Mouse (Mus musculus) megakaryocyte, embryonic 14.5 days (primary cell): Measurements from ENCODE around the gene Gm12355.

ENCODE experiments used
- FLI1 ChIP-seq: IDR thresholded peaks from 2 replicates; pipeline ENCODE4 v1.6.1; 2012; ENCODE audit warnings: low read length, inconsistent platforms, mixed read lengths
- GATA1 ChIP-seq: IDR thresholded peaks from 3 replicates; pipeline ENCODE4 v1.6.1; 2012; ENCODE audit warnings: mixed read lengths, low read length, inconsistent platforms, borderline replicate concordance

GRCm38 (mm10) chr11:98625611-98626410 lies at the start of gene Gm12355, which contains the start of gene Gsdma3:
- TF ChIP-seq GATA1 (no peak), FLI1 (no peak)
